In genomic region chr7:84106942-84107341, GRCm38 (mm10) we compare ENCODE assay signal across 20 mouse cellular contexts. TPM values are rescaled to one million over a fixed set of nuclear protein-coding genes. Genes with fewer than 3 reads are reported as not detected.
DNase-seq lines count a peak whose midpoint lies in the region; ATAC-seq and TF ChIP-seq lines count a peak whose summit lies in the region.
"Had no signal": no experiment of that assay in that cellular context is flagged by ENCODE, and none has a peak within 500 bp of the region (broad histone marks: within the 10 kb centered on the region; RNA-seq: fewer than 3 reads in every experiment).

No protein-coding gene starts in this region.

- no peak overlapping the region for H3K9ac ChIP-seq in liver, adult 2 months (ENCODE audit: low read depth, low read length)
- no peak overlapping the region for H3K9ac ChIP-seq in liver, postnatal 0 days (replicated peaks)
- H3K9ac ChIP-seq in liver, embryonic 12.5 days: no peak overlapping the region

- no peak overlapping the region for H3K4me2 ChIP-seq in liver, postnatal 0 days (ENCODE audit: low read depth, low read length)
- H3K4me2 ChIP-seq in liver, embryonic 12.5 days: no peak overlapping the region

- H3K4me3 ChIP-seq in liver, adult 2 months (ENCODE audit: insufficient read depth, low read depth, low read length): no peak overlapping the region
- no peak overlapping the region for H3K4me3 ChIP-seq in liver, postnatal 0 days (ENCODE audit: low read depth, low read length)
- H3K4me3 ChIP-seq in liver, embryonic 12.5 days: no peak overlapping the region

- whole genome bisulfite sequencing in liver, adult 2 months: 20% methylated on average over 1 of the region's 1 CpGs
- WGBS in liver, postnatal 0 days (ENCODE audit: insufficient replicate concordance): 57% methylated on average over 1 of the region's 1 CpGs
- 71% methylated on average over 1 of the region's 1 CpGs for WGBS in liver, embryonic 12.5 days (ENCODE audit: insufficient replicate concordance)

- TF ChIP-seq EP300 in liver, postnatal 0 days (IDR thresholded peaks at IDR 0.05; ENCODE audit: low read depth): no peak

- H3K27me3 ChIP-seq in liver, adult 2 months (ENCODE audit: control insufficient read depth, insufficient read depth, low read length): no peaks in the 10 kb centered on the region
- H3K27me3 ChIP-seq in liver, postnatal 0 days (ENCODE audit: insufficient read depth, low read length): no peaks in the 10 kb centered on the region
- no peaks in the 10 kb centered on the region for H3K27me3 ChIP-seq in liver, embryonic 12.5 days (replicated peaks)
- H3K27me3 ChIP-seq: CH12.LX, Patski had no signal

- no peaks in the 10 kb centered on the region for H3K9me3 ChIP-seq in liver, postnatal 0 days (ENCODE audit: low read length)
- H3K9me3 ChIP-seq in liver, embryonic 12.5 days (replicated peaks): no peaks in the 10 kb centered on the region
- H3K9me3 ChIP-seq: G1E had no signal

- TF ChIP-seq POLR2A in liver, adult 2 months (IDR thresholded peaks at IDR 0.05; ENCODE audit: extremely low read depth, insufficient read depth, low read length): no peak

- no peak for TF ChIP-seq CTCF in liver, adult 2 months (IDR thresholded peaks at IDR 0.05; ENCODE audit: low read depth, low read length)
- no peak for TF ChIP-seq CTCF in liver, postnatal 0 days (IDR thresholded peaks at IDR 0.05; ENCODE audit: low read depth)

- peaks cover 7% of the 10 kb centered on the region; the same call in 1 of the 2 replicates for H3K79me2 ChIP-seq in liver, adult 2 months (ENCODE audit: control insufficient read depth, insufficient read depth, low read length)

- H3K36me3 ChIP-seq in liver, adult 2 months (ENCODE audit: control insufficient read depth, insufficient read depth, low read length): peaks cover 4% of the 10 kb centered on the region; the same call in 1 of the 2 replicates
- H3K36me3 ChIP-seq in liver, postnatal 0 days (replicated peaks; ENCODE audit: insufficient read depth, low read length): peaks cover 16% of the 10 kb centered on the region
- H3K36me3 ChIP-seq in liver, embryonic 12.5 days: peaks cover 31% of the 10 kb centered on the region

- DNase-seq in liver, adult 2 months (ENCODE audit: extremely low read depth, low read depth, low spot score): peak; percentile 87
- no peak for DNase-seq in liver
- no peak for DNase-seq in liver, postnatal 0 days
- DNase-seq: adrenal gland, adult 2 months; adrenal gland, adult 8-10 months; adrenal gland, postnatal 10 days; adrenal gland, postnatal 14 days; adrenal gland, postnatal 25 days; adrenal gland, postnatal 36 days; B cell, adult 2 months; cerebellum, adult 11 months; cerebellum, adult 11-12 months; cerebellum, adult 18-20 months had no signal

- peak; percentile 82 for ATAC-seq in liver, postnatal 0 days
- ATAC-seq in liver, embryonic 12.5 days: no peak
- ATAC-seq: activated CD4-positive, CD25-positive, alpha-beta regulatory T cell, adult 4 months; CD4-positive, CD25-positive, alpha-beta regulatory T cell, adult 4 months; Patski had no signal

- H3K4me1 ChIP-seq in liver, adult 2 months (ENCODE audit: control insufficient read depth, insufficient read depth, low read length): peaks cover 24% of the 10 kb centered on the region
- peaks cover 9% of the 10 kb centered on the region; the same call in 1 of the 2 replicates for H3K4me1 ChIP-seq in liver, postnatal 0 days (ENCODE audit: insufficient read depth)
- H3K4me1 ChIP-seq in liver, embryonic 12.5 days: no peaks in the 10 kb centered on the region; the same call in 1 of the 2 replicates

- H3K27ac ChIP-seq in liver, adult 2 months (replicated peaks; ENCODE audit: insufficient read depth, low read depth, low read length): peak overlapping the region; percentile 91
- peak overlapping the region; percentile 72 for H3K27ac ChIP-seq in liver, postnatal 0 days (ENCODE audit: low read depth)
- no peak overlapping the region for H3K27ac ChIP-seq in liver, embryonic 12.5 days

RNA-seq across cellular contexts. Expression of gene Cemip, which starts 20.6 kb away (rescaled TPM):
- 0.07 TPM in 1 of 2 replicates, not detected in the other for total RNA-seq in liver, adult 2 months (2014; rRNA removed)
- polyA plus RNA-seq in liver, adult 2 months (2012; rRNA removed): not detected in 2 replicates
- not detected in 2 replicates for polyA plus RNA-seq in liver, postnatal 0 days (2015; fragmentation: Nextera tagmentation; extraction: Ambion mirVana)
- polyA plus RNA-seq in liver, embryonic 12.5 days (2016; fragmentation: Nextera tagmentation; extraction: Ambion mirVana): 0.05 and 0.13 TPM in 2 replicates
- total RNA-seq: MEL had no signal
- polyA plus RNA-seq: G1E had no signal

RNA-seq across cellular contexts. Expression of gene Abhd17c, which starts 44.8 kb away (rescaled TPM):
- total RNA-seq in liver, adult 2 months (2014; rRNA removed): 32.4 and 49.3 TPM in 2 replicates
- 102 and 104 TPM in 2 replicates for polyA plus RNA-seq in liver, adult 2 months (2012; rRNA removed)
- 36.4 and 37.9 TPM in 2 replicates for polyA plus RNA-seq in liver, postnatal 0 days (2015; fragmentation: Nextera tagmentation; extraction: Ambion mirVana)
- 44.9 and 45.4 TPM in 2 replicates for polyA plus RNA-seq in liver, embryonic 12.5 days (2016; fragmentation: Nextera tagmentation; extraction: Ambion mirVana)
